Mouse (Mus musculus): ENCODE measurements around the gene Ddx19a.
"Not testable (repeated sequence)": the region's sequence is repeated elsewhere in the genome, so short reads cannot be mapped to it uniquely, and the experiment has no call there.

Ddx19a gene

GRCm38 (mm10) chr8:110997547-110998531 is at the start of gene Ddx19a:
TSS of gene Ddx19a (minus strand) at chr8:110997800.
- peak; percentile 90 for DNase-seq

GRCm38 (mm10) chr8:111044003-111044734 is 46.6 kb upstream of the Ddx19a start:
- DNase-seq = no peak

- no peak for DNase-seq
Observed at GRCm38 (mm10) chr8:111042546-111042945, 44.9 kb upstream of the Ddx19a start.

- DNase-seq = no peak
Observed at GRCm38 (mm10) chr8:111036591-111036990, 39.0 kb upstream of the Ddx19a start.

GRCm38 (mm10) chr8:111034276-111034675 is 36.7 kb upstream of the Ddx19a start:
- no peak for DNase-seq

- peak; percentile 97 for DNase-seq
Observed at GRCm38 (mm10) chr8:111033482-111034215, 36.0 kb upstream of the Ddx19a start.

GRCm38 (mm10) chr8:111032916-111033315 is 35.3 kb upstream of the Ddx19a start, which contains the start of gene Aars:
TSS of gene Aars (plus strand) at chr8:111033144.
- DNase-seq = no peak

GRCm38 (mm10) chr8:111031572-111031971 is 34.0 kb upstream of the Ddx19a start, which contains the start of gene Ddx19b:
TSS of gene Ddx19b (minus strand) at chr8:111031751.
- DNase-seq = no peak

GRCm38 (mm10) chr8:111030045-111030444 is 32.4 kb upstream of the Ddx19a start:
- DNase-seq = no peak

GRCm38 (mm10) chr8:111029589-111029988 is 32.0 kb upstream of the Ddx19a start:
- no peak for DNase-seq

GRCm38 (mm10) chr8:111027391-111027937 is 29.9 kb upstream of the Ddx19a start:
- DNase-seq = peak; percentile 90

- not testable (repeated sequence) for DNase-seq
Observed at GRCm38 (mm10) chr8:111026609-111027008, 29.0 kb upstream of the Ddx19a start.

GRCm38 (mm10) chr8:111010230-111010991 is 12.8 kb upstream of the Ddx19a start:
- not testable (repeated sequence) for DNase-seq

- no peak for DNase-seq
Observed at GRCm38 (mm10) chr8:110996641-110997430, 764 bp downstream of the Ddx19a start.

GRCm38 (mm10) chr8:110990017-110990416 is 7.6 kb downstream of the Ddx19a start:
- no peak for DNase-seq

- no peak for DNase-seq
Observed at GRCm38 (mm10) chr8:110987805-110988744, 9.5 kb downstream of the Ddx19a start.

GRCm38 (mm10) chr8:110981304-110981703 is 16.3 kb downstream of the Ddx19a start:
- no peak for DNase-seq

- not testable (repeated sequence) for DNase-seq
Observed at GRCm38 (mm10) chr8:110977987-110978386, 19.6 kb downstream of the Ddx19a start.

- DNase-seq = not testable (repeated sequence)
Observed at GRCm38 (mm10) chr8:110976532-110976931, 21.1 kb downstream of the Ddx19a start.

Data from right cerebral cortex, postnatal 14 days (tissue).